Mouse (Mus musculus): ENCODE measurements around the gene Gldc.
"Not testable (repeated sequence)": the region's sequence is repeated elsewhere in the genome, so short reads cannot be mapped to it uniquely, and the experiment has no call there.

The Gldc gene

DNA sequence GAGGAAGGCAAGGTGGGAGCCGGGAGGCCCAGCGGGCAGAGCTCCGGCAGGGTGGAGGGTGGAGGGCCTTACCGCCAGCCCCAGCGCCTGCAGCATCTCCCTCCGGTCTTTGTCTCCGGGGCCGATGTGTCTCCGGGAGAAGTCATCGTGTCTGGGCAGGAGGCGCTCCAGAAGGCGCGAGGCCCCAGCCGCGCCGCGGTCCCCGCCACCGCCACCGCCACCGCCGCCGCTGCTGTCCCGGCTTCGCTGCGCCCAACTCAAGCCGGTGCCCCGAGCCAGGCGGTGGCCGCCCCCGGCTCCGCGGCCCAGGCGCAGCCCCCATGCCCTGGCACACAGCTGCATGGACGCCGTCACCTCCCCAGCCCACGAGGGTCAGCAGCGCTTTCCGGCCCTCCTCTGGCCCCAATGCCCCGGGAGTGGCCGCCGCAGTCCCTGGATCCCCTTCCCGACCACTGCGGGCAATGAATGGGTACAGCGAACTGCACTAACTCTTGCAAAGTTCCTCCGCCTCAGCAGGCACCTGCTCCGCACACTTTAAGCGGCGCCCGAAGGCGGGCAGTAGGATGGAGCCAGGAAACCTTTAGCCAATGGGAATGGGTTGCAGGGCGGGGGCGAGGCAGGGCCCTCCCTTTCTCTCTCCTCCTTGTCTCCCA is at the start of gene Gldc:
TSS of gene Gldc (minus strand) at position 511 of the 653 bp plus-strand sequence.
- peak; percentile 89 for DNase-seq (ENCODE audit: low spot score)

DNA sequence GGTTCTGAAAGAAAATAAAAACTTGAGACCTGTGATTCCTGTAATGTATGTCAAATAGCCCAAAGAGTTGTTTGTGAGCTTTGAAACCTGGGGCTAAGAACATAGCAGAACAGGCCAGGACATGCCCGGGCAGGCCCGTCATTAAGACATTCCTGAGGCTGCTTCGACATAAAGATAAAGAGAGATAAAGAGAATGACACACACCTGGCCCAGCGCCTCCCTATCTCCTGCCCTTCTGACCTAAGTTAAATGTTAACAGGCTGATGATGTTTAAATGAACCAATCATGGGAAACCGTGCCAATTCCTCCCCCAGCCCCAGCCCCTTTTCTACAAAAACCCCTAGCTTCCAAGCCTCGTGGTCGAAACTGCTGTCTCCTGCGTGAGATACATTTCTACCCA is 47.4 kb upstream of the Gldc start:
- not testable (repeated sequence) for DNase-seq (ENCODE audit: low spot score)

DNA sequence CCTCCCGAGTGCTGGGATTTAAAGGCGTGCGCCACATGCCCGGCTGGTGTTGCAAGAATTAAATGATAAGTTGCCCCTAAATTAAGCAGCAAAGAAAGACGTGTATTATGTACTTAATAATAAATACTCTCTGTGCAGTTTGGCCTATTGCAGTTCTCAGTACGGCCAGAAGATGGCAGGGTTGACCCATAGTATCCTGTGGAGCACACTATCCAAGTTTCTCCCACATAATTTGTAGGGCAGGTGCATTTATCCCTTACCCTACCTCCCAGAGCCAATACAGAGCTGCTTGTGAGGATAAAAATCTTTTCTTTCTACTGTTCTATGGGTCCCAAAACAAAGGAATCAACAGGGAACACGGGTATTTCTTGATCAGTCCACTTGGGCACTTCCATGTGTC is 42.1 kb upstream of the Gldc start:
- DNase-seq (ENCODE audit: low spot score), result peak; percentile 82

DNA sequence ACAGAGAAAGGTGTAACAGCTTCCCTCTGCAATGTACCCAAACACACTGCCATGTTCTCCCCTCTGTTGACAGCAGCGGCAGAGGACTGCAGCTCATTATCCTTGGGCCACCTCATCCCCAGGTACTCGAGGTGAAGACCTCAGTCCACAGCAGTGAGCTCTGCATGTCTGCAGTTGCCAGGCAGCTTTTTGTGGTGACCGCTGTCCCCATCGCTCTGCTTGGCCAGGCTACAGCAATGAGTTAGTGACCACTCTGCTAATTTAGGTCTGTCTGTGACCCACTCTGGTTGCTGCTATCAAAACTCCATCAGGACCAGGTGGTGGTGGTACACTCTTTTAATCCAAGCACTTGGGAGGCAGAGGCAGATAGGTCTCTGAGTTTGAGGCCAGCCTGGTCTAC is 41.0 kb upstream of the Gldc start:
- DNase-seq (ENCODE audit: low spot score), result no peak

DNA sequence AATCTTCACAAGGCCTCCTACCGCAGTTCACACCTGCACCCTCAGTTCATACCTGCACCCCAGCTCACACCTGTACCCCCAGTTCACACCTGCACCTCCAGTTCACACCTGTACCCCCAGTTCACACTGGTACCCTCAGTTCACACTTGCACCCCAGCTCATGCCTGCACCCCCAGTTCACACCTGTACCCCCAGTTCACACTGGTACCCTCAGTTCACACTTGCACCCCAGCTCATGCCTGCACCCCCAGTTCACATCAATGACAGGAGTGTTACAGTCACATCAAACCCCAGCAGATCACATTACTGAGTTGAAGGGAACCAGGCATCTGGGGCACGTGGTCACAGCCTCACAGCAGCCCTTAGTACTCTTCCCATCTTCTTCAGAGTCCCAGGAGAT is 40.5 kb upstream of the Gldc start:
- not testable (repeated sequence) for DNase-seq (ENCODE audit: low spot score)

DNA sequence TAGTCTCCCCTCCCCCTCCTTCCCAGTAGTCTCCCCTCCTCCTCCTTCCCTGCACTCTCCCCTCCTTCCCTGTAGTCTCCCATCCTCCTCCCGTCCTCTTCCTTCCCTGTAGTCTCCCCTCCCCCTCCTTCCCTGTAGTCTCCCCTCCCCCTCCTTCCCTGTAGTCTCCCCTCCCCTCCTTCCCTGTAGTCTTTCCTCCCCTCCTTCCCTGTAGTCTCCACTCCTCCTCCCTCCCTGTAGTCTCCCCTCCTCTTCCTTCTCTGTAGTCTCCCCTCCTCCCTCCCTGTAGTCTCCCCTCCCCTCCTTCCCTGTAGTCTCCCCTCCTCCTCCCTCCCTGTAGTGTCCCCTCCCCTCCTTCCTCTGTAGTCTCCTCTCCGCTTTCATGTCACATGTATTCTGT is 38.8 kb upstream of the Gldc start:
- no peak for DNase-seq (ENCODE audit: low spot score)

DNA sequence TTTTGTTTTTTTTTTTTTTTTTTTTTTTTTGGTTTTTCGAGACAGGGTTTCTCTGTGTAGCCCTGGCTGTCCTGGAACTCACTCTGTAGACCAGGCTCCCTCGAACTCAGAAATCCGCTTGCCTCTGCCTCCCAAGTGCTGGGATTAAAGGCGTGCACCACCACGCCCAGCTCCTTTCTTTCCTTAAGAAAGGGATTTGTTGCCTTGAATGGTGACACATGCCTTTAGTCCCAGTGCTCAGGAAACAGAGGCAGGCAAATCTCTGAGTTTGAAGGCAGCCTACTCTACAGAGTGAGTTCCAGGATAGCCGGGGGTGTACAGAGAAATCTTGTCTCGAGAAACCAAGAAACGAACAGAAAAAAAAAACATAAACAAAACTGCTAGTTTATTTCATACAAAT is 33.8 kb upstream of the Gldc start:
- not testable (repeated sequence) for DNase-seq (ENCODE audit: low spot score)

DNA sequence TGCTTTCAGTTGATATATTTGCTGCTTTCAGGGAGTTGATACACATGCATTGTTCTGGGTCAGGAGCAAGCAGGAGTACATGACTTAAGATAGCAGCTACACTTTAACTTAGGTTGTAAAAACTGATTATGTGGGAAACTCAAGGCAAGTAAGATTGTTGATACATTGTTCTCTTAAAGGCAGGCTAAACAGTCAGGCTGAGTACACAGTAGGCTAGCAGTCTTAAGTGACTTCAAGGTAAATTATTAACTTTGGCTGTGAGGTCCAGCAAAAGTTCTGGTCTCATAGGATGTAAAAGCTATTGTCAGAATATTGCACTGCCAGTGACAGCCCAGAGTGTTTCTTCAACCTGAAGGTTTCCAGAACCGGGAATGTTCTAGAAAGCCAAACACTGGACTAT is 31.8 kb upstream of the Gldc start:
- DNase-seq (ENCODE audit: low spot score), result no peak

DNA sequence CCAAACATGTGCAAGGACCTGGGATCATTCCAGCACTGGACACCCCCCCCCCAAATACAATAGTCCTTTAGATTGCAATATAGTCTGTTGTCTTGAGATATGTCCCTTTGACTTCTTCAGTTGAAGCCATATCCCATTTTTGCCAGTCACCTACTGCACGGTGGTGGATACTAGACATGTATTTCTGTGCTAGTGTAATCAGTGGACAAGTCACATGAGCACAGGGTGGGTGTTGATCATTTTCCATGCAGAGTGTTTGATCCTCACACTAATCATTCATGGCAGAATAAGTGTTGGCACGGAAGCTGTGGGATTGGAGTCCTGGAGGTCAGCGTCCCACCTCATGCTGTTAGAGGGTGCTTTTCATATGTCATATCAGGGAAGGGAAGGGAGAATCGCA is 30.6 kb upstream of the Gldc start:
- DNase-seq (ENCODE audit: low spot score), result no peak

DNA sequence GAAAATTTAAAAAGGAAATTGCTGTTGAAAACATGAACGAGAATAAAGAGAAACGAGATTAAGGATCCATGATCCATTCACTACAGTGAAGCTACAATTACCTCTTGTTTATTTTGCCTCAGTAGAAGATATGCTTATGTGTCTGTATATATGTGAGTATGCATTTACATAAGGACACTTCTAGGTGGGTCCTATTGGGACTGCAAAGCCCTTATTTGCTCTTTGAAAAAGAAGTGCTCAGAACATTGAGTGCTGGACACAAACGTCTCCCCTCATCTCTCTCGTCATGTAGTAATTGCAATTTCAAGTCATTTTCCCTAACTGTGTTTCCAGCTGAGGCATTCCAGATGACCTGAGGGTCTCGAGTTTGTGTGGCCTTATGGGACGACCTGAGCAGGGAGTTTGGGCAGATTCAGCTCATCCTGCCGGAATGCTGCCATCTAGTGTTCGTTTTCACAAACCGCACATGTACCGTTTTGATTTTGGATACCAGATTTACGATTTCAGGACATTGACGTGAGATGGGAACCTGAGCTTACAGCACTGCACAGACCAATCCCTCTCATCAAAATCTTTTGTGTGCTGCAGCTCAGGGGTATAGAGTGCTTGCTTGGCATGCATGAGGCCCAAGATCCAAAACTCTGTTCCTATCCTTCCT is 30.1 kb upstream of the Gldc start:
- peak; percentile 89 for DNase-seq (ENCODE audit: low spot score)

DNA sequence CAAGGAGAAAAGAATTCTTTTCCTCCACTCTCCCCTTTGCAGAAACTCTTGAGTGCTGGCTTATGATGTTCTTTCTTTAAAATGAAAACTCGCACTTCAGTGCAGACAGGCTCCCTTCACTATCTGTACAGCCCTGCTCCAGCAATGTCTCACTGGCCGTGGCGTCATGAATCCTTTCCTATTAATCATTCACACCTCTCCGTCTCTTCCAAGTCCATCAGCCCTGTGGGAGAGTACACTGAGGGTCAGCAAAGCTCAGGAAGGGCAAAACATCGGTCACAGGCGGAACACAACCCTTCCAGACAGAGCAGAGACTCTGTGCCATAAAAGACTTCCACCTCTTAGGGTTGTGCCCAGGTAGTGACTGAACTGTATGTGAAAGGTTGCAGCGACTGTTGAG is 26.9 kb upstream of the Gldc start:
- DNase-seq (ENCODE audit: low spot score), result no peak

DNA sequence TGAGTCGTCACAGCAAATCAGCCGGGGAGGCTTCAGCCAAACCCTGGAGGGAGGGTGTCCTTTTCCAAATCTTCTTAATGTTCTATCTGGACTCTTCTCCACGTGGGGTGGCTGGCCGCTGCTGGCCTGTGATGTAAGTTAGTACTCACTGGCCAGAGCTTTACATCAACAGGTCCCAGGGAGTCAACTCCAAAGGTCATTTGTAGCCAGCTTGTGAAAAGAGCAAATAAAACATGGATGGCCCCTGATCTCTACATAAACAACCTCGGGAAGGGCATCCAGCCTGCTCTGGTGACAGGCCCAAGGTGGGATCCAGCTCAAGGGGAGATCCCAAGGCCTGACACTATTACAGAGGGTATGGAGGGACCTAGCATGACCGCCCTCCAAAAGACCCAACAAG is 19.8 kb upstream of the Gldc start:
- no peak for DNase-seq (ENCODE audit: low spot score)

DNA sequence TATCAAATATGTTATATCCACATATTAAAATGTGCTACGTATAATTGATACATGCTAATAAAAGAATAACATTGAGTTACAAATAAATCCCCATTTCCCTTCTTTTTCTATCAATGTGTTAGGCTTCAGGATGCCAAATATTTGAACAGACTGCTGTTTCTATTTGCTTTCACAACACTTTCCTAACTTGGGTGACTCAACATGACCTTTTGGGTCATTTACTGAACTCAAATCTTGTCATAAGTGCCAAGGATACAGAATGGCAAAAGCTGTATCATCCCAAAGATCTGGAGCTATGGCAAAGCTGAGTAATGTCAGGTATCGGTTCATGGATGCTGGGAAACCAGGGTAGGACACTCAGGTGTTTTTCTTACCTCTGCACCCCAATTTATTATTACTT is 12.0 kb upstream of the Gldc start:
- no peak for DNase-seq (ENCODE audit: low spot score)

DNA sequence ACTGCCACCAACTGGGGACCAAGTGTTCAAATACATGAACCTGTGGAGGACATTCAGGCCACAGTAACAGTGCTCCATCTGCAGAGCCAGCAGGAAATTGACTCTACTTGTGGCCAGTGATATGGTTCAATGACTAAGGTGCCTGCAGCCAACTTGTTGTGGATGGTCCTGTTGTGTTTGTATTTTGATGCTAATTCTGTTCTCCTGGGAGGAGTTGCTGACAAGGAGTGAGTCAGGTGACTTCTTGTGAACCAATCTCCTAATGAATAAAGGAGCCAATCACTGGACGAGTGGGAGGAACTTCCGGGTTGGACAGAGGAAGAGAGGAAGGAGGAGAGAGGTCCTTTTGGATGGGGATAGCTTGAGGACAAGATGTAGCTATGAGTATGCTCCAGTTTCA is 10.3 kb upstream of the Gldc start:
- no peak for DNase-seq (ENCODE audit: low spot score)

DNA sequence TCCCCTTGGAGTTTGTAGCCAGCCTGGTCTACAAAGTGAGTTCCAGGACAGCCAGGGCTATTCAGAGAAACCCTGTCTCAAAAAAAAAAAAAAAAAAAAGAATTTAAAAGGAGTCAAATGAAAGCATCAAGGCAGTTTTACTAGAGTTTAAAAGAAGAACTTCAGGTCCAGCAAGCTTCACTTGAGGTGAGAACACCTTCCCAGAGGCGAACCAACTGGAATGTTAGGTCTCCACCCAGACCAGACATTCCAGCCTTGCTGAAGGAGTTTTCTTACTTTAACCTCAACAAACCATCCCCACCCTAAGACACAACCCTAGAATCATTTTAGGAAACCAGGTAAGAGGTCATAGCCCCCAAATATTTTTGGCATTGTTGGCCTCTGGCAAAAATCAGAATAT is 4.8 kb upstream of the Gldc start:
- no peak for DNase-seq (ENCODE audit: low spot score)

DNA sequence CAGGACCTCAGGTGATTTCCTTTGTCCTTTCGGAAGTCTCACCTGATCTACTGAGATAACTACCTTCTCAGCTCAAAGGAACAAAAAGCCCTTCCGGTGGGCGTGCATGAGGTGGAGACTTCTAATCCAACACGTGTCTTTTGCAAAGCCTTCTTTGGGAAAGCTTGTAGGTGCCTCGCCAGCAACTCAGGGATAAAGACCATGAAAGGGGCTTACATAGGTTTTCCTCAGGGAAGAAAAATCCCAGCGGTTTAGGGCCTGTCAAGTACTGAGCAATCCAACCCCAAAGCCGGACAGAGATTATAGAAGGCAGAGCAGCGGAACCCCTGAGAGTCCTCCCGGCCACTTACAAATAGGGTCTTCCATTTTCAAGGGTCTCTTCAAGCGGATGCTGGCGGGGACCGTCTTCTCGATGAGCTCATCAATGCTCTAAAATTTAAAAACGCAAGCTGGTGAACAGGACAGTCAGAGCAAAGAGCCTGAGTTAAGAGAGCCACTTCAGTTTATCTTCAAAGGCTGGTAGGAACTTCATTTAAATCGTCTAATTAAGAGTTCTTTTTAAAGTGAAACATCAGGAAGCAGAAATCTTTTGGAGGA is 1.1 kb downstream of the Gldc start:
- peak; percentile 58 for DNase-seq (ENCODE audit: low spot score)

DNA sequence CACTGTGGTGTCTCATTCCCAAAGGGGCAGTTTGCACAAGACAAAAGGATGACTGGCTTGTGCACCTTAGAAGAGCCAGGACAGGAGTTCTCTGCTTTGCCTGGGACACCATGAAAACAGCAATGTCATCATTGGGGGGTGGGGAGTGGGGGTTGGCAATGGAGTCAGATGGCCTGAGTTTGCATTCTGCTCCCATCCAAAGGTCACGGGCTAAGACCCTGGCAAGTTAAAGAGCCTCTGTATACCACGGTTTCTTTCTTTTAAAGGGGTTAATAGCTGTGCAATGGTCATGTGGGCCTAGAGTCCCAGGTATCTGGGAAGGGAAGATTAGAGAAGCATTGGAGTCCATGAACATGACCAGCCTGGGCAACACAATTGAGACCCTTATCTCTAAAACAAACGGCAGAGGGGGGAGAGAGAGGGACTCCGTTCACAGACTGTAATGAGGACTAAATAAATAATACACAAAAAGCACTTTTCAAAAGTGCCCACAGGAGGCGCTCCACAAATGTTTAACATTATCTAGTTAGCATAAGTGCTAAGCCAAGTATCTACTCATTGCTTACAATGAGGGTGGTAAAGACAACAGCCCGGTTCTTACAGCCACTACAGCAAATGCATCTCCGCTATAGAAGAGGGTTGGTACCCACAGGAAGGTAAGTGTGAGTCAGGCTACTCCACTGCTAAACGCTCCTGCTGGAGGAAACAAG is 3.7 kb downstream of the Gldc start:
- no peak for DNase-seq (ENCODE audit: low spot score)

DNA sequence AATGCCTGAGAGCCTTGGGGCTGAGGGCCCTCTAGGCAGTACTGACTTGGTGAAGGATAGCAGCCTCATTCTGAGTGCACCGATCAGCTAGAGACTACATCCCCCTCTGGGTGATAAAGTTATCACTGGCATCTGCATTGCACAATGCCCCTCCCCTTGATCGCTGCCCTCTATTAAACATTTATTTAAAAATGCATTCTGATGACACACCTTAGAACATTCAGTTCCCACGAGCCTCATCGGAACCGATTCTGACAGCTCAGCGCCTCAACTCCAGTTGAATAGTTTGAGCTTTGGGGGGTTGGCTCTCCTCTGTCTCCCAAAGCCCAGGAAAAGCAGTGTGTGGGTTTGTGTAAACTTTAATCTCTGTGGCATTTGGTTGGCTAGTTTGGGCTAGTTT is 4.9 kb downstream of the Gldc start:
- no peak for DNase-seq (ENCODE audit: low spot score)

DNA sequence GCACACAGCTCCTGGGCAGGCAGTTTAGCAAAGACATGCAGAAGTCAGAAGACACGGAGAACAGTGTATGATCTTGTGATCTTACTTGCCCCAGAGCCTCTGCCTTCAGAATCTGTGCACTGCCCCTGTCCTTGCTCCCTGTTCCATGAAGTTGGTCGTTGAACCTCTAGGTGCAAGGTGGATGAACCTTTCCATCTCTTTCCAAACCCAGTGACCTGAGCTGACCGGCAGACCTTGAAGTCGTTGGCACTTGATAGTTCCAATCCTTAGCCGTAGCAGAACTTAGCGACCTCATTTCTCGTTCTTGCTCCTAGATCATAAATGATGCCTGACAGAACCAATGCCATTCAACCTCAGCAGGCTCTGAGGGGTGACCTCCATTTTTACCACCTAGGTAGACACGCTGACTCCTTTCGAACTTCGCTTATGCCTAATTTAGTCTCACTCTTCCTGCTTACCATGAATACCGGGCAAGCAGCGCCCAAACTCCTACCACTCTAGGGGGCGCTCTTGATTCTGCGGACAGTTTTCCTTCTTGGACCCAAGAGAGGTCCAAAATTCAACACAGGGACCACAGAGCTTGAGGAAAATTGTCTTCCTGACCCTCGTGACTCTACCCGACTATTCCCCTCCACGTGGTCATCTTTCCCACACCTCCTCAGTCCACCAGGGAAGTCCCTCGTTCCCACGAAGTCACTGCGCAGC is 8.3 kb downstream of the Gldc start:
- DNase-seq (ENCODE audit: low spot score), result no peak

DNA sequence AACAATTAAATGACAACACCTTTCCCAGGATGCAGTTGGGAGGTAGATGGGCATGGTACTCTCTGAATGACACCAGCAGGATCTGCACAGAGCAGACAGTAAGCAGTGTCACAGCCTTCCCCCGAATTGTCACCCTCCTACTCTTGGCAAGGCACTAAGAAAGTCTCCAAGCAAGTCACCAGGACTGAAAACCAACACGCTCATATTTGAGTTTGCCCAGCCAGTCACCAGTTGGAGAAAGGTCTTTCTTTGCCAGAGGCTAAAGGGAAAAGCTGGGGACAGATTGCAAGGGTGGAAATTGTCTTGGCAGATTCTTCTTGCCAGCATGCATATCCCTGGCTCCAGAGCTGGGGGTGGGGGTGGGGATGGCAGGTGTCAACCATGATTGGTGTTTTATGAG is 11.0 kb downstream of the Gldc start:
- no peak for DNase-seq (ENCODE audit: low spot score)

DNA sequence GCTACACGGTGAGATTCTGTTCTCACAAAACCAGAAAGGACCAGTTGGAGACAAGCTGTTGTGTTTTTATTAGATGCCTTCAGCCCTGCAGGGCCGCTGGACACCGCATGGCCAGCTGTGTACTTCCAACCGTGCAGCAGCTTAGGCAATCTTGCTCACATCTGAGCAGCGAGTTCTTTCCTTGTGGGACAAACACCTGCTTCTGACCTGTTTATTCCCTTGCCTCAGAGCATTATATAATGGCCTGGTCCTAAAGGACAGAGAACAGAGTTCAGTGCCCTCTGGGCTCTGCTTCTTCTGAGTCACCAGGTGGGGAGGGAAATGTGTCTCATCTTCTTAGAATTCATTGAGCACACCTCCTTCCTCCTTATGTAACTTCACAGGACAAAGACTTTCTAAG is 12.4 kb downstream of the Gldc start:
- no peak for DNase-seq (ENCODE audit: low spot score)

DNA sequence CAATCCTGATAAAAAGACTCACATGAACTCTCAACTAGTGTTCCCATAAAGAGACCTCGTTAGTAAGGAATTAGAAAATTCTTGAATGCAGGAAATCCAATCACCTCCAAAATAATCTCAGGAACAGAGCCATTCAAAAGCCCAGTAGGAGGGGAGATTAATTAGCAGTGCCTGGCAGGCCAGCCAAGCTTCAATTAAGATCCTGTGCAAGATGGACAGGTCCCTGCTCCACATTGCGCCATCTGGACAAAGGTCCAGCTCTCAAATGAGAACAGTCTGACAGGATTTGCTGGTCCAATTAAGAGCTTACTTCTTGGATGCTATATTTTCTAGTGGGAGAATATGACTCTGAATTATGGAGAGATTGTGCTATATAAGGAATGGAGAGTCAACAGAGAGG is 15.2 kb downstream of the Gldc start:
- peak; percentile 33 for DNase-seq (ENCODE audit: low spot score)

DNA sequence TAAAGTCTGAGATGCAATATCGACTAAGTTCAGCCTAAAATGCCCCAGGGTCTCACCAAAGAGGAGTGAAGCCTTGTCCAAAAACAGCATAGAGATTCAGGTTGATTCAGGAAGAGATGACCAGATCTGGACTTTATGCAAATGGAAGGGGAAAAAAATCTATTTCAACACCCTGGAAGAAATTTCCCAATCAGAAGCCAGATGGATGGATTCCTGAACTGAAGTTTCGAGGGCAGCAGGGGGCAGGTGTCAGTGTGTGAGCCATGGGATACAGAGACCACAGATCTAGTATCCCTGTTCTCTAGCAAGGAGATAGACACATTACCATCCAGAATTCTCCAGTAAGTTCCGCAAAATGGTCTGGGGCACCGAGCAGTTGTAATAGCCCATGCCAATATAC is 17.0 kb downstream of the Gldc start:
- no peak for DNase-seq (ENCODE audit: low spot score)

Data from embryo, embryonic 10.5 days (tissue).